In genomic region chr8:88359959-88360358, GRCm38 (mm10) we compare ENCODE assay signal across 8 mouse cellular contexts. TPM values are rescaled to one million over a fixed set of nuclear protein-coding genes. Genes with fewer than 3 reads are reported as not detected.
A peak's percentile ranks its signal among the peaks of the same experiment; 100 is the strongest.
DNase-seq lines count a peak whose midpoint lies in the region; ATAC-seq and TF ChIP-seq lines count a peak whose summit lies in the region.

No protein-coding gene starts in this region.

- H3K9ac ChIP-seq in lung, embryonic 14.5 days, result peak overlapping the region; percentile 96; the same call in 1 of the 2 replicates
- no peak overlapping the region for H3K9ac ChIP-seq in embryonic facial prominence, embryonic 15.5 days
- H3K9ac ChIP-seq in limb, embryonic 13.5 days, result no peak overlapping the region
- H3K9ac ChIP-seq in stomach, embryonic 14.5 days (replicated peaks; ENCODE audit: low read depth, low read length), result no peak overlapping the region

- H3K4me1 ChIP-seq in lung, embryonic 14.5 days (ENCODE audit: insufficient read depth), result no peaks in the 10 kb centered on the region
- H3K4me1 ChIP-seq in embryonic facial prominence, embryonic 15.5 days, result peaks cover 19% of the 10 kb centered on the region
- H3K4me1 ChIP-seq in limb, embryonic 13.5 days, result peaks cover 37% of the 10 kb centered on the region
- peaks cover 13% of the 10 kb centered on the region for H3K4me1 ChIP-seq in stomach, embryonic 14.5 days (ENCODE audit: control insufficient read depth, insufficient read depth, low read length)

- WGBS in lung, embryonic 14.5 days, result 62% methylated on average over 2 of the region's 2 CpGs
- 77% methylated on average over 2 of the region's 2 CpGs for WGBS in embryonic facial prominence, embryonic 15.5 days
- 70% methylated on average over 2 of the region's 2 CpGs for WGBS in limb, embryonic 13.5 days
- WGBS in stomach, embryonic 14.5 days, result 77% methylated on average over 2 of the region's 2 CpGs

- H3K27ac ChIP-seq in lung, embryonic 14.5 days (ENCODE audit: low read depth), result no peak overlapping the region
- no peak overlapping the region for H3K27ac ChIP-seq in embryonic facial prominence, embryonic 15.5 days (replicated peaks)
- H3K27ac ChIP-seq in limb, embryonic 13.5 days, result no peak overlapping the region
- H3K27ac ChIP-seq in stomach, embryonic 14.5 days (ENCODE audit: low read length), result no peak overlapping the region

- peak; percentile 48 for TF ChIP-seq CTCF in lung, embryonic 14.5 days (IDR thresholded peaks at IDR 0.05; ENCODE audit: low read depth)

- H3K36me3 ChIP-seq in lung, embryonic 14.5 days (ENCODE audit: insufficient read depth), result peaks cover 45% of the 10 kb centered on the region
- H3K36me3 ChIP-seq in embryonic facial prominence, embryonic 15.5 days, result peaks cover 42% of the 10 kb centered on the region
- H3K36me3 ChIP-seq in limb, embryonic 13.5 days, result peaks cover 44% of the 10 kb centered on the region
- peaks cover 40% of the 10 kb centered on the region for H3K36me3 ChIP-seq in stomach, embryonic 14.5 days (ENCODE audit: control insufficient read depth, insufficient read depth, low read length)

- DNase-seq in lung, embryonic 14.5 days, result peak; percentile 67
- no peak for DNase-seq in lung, postnatal 10 days
- DNase-seq in left cerebral cortex, postnatal 36 days (ENCODE audit: low spot score in 2 of 2), result no peak
- DNase-seq in layer of hippocampus, adult 9-10 months (ENCODE audit: low spot score), result no peak
- no peak for DNase-seq in cerebellum, adult 18-20 months

- peak overlapping the region; percentile 99 for H3K4me3 ChIP-seq in lung, embryonic 14.5 days (ENCODE audit: low read depth, low read length)
- peak overlapping the region; percentile 98 for H3K4me3 ChIP-seq in embryonic facial prominence, embryonic 15.5 days (replicated peaks)
- H3K4me3 ChIP-seq in limb, embryonic 13.5 days, result peak overlapping the region; percentile 98
- no peak overlapping the region for H3K4me3 ChIP-seq in stomach, embryonic 14.5 days (ENCODE audit: low read depth, low read length)

- no peaks in the 10 kb centered on the region for H3K27me3 ChIP-seq in lung, embryonic 14.5 days (ENCODE audit: insufficient read depth, low read length)
- no peaks in the 10 kb centered on the region for H3K27me3 ChIP-seq in embryonic facial prominence, embryonic 15.5 days
- no peaks in the 10 kb centered on the region for H3K27me3 ChIP-seq in limb, embryonic 13.5 days
- no peaks in the 10 kb centered on the region for H3K27me3 ChIP-seq in stomach, embryonic 14.5 days (ENCODE audit: control insufficient read depth, insufficient read depth, low read length)

- ATAC-seq in lung, embryonic 14.5 days (ENCODE audit: insufficient read depth), result no peak
- ATAC-seq in embryonic facial prominence, embryonic 15.5 days (ENCODE audit: insufficient number of reproducible peaks, low FRiP score, low TSS enrichment, low read depth), result no peak
- ATAC-seq in limb, embryonic 13.5 days (ENCODE audit: low FRiP score, low read depth), result no peak
- no peak for ATAC-seq in stomach, embryonic 14.5 days (ENCODE audit: insufficient number of reproducible peaks, insufficient read depth, low FRiP score, low read depth)

- H3K4me2 ChIP-seq in lung, embryonic 14.5 days, result peak overlapping the region; percentile 88
- H3K4me2 ChIP-seq in embryonic facial prominence, embryonic 15.5 days (replicated peaks), result peak overlapping the region; percentile 80
- H3K4me2 ChIP-seq in limb, embryonic 13.5 days (replicated peaks), result peak overlapping the region; percentile 93
- H3K4me2 ChIP-seq in stomach, embryonic 14.5 days (replicated peaks; ENCODE audit: low read depth, low read length), result peak overlapping the region; percentile 93

- intact Hi-C loops in left cerebral cortex, postnatal 36 days (cut with DNase I), result loop anchor here (2.0 to 10.0 kb wide), 5 partner anchors 92 to 397 kb away; partner anchors contain the start of gene Nkd1

- no peaks in the 10 kb centered on the region for H3K9me3 ChIP-seq in lung, embryonic 14.5 days (ENCODE audit: low read depth, low read length)
- no peaks in the 10 kb centered on the region for H3K9me3 ChIP-seq in embryonic facial prominence, embryonic 15.5 days (replicated peaks)
- H3K9me3 ChIP-seq in limb, embryonic 13.5 days, result 0 out of 2 replicates have a peak, but pooled peaks cover 5% of the 10 kb centered on the region
- H3K9me3 ChIP-seq in stomach, embryonic 14.5 days (ENCODE audit: control insufficient read depth, low read depth, low read length), result no peaks in the 10 kb centered on the region

RNA-seq across cellular contexts. Expression of gene Brd7, which starts 2.0 kb away (rescaled TPM):
- 87.3 and 89.6 TPM in 2 replicates for polyA plus RNA-seq in lung, embryonic 14.5 days (2014; fragmentation: Nextera tagmentation; extraction: Ambion mirVana)
- polyA plus RNA-seq in embryonic facial prominence, embryonic 15.5 days (2015; fragmentation: Nextera tagmentation; extraction: Ambion mirVana), result 70.3 and 72.8 TPM in 2 replicates
- 85.3 and 86.1 TPM in 2 replicates for polyA plus RNA-seq in limb, embryonic 13.5 days (2015; fragmentation: Nextera tagmentation; extraction: Ambion mirVana)
- 66.1 and 66.5 TPM in 2 replicates for polyA plus RNA-seq in stomach, embryonic 14.5 days (2014; fragmentation: Nextera tagmentation; extraction: Ambion mirVana)
- total RNA-seq in left cerebral cortex, postnatal 36 days (2021), result 10 to 100 TPM; 48.2 to 66.4 TPM
